Mouse (Mus musculus) MEL (cell line): Measurements from ENCODE around the gene Usp20. TPM values are rescaled to one million over a fixed set of nuclear protein-coding genes. Genes with fewer than 3 reads are reported as not detected.

Experiments
- DNase-seq: peaks from one replicate; pipeline ENCODE4 v3.0.0; 2011; ENCODE audit warnings: low read depth, low spot score
- H3K27ac ChIP-seq: 2 replicates; pipeline ENCODE4 v1.5.1; 2012; ENCODE audit warnings: low read depth, mild to moderate bottlenecking, control low read depth, low read length, moderate library complexity; ENCODE audit not compliant: control insufficient read depth
- H3K27me3 ChIP-seq, 2 experiments: fragments of 150-350 bp in 1 of 2; sonication (generic) in 1 of 2; 2 replicates each; pipeline ENCODE4 v1.6.1; 2012; ENCODE audit warnings: low read length in 2 of 2, mild to moderate bottlenecking in 2 of 2, improper control_type of control experiment in 1 of 2, moderate library complexity in 1 of 2; ENCODE audit not compliant: insufficient read depth in 2 of 2, control insufficient read depth in 1 of 2
- H3K36me3 ChIP-seq, 2 experiments: 2 replicates each; pipeline ENCODE4 v1.6.1; 2012 to 2014; ENCODE audit warnings: low read length in 2 of 2, improper control_type of control experiment in 1 of 2, inconsistent platforms in 1 of 2, mild to moderate bottlenecking in 1 of 2; ENCODE audit not compliant: insufficient read depth in 2 of 2, control insufficient read depth in 1 of 2
- H3K4me1 ChIP-seq, 2 experiments: fragments of 150-350 bp in 1 of 2; sonication (generic) in 1 of 2; 2 replicates each; pipeline ENCODE4 v1.6.1; 2012; ENCODE audit warnings: low read length in 2 of 2, improper control_type of control experiment in 1 of 2, mild to moderate bottlenecking in 1 of 2; ENCODE audit not compliant: insufficient read depth in 2 of 2, control insufficient read depth in 1 of 2
- H3K4me3 ChIP-seq, 2 experiments: fragments of 150-350 bp in 1 of 2; sonication (generic) in 1 of 2; 2 replicates each; pipeline ENCODE4 v1.5.1; 2012; ENCODE audit warnings: low read depth in 2 of 2, low read length in 2 of 2, mild to moderate bottlenecking in 2 of 2, moderate library complexity in 2 of 2, control low read depth in 1 of 2, improper control_type of control experiment in 1 of 2; ENCODE audit not compliant: control insufficient read depth in 1 of 2, insufficient read depth in 1 of 2
- H3K79me2 ChIP-seq: 2 replicates; pipeline ENCODE4 v1.6.1; 2012; ENCODE audit warnings: mild to moderate bottlenecking, low read length, moderate library complexity; ENCODE audit not compliant: control insufficient read depth, poor library complexity, insufficient read depth
- H3K9ac ChIP-seq: 2 replicates; pipeline ENCODE4 v1.6.1; 2012; ENCODE audit warnings: low read depth, mild to moderate bottlenecking, control low read depth, low read length, moderate library complexity; ENCODE audit not compliant: control insufficient read depth, poor library complexity, severe bottlenecking
- H3K9me3 ChIP-seq: fragments of 150-350 bp; sonication (generic); replicated peaks from 2 replicates; pipeline ENCODE4 v1.6.1; 2012; ENCODE audit warnings: mild to moderate bottlenecking, low read length, improper control_type of control experiment, moderate library complexity; ENCODE audit not compliant: insufficient read depth
- BHLHE40 ChIP-seq: IDR thresholded peaks from 2 replicates; pipeline ENCODE4 v1.6.1; 2012; ENCODE audit warnings: low read depth, mild to moderate bottlenecking, inconsistent platforms, low read length, improper control_type of control experiment, borderline replicate concordance
- CTCF ChIP-seq, 3 experiments: IDR thresholded peaks in 2 of 3; conservative IDR thresholded peaks in 1 of 3; 2 replicates each; pipeline ENCODE4 v1.5.1; 2011 to 2012; ENCODE audit warnings: low read length in 3 of 3, low read depth in 2 of 3, mild to moderate bottlenecking in 2 of 3, improper control_type of control experiment in 1 of 3, inconsistent platforms in 1 of 3, mixed read lengths in 1 of 3, moderate library complexity in 1 of 3; ENCODE audit not compliant: control insufficient read depth in 1 of 3, insufficient read depth in 1 of 3, poor library complexity in 1 of 3, severe bottlenecking in 1 of 3
- ELF1 ChIP-seq: IDR thresholded peaks from 2 replicates; pipeline ENCODE4 v1.6.1; 2014; ENCODE audit warnings: low read depth, mild to moderate bottlenecking, inconsistent platforms, low read length, improper control_type of control experiment, moderate library complexity
- GABPA ChIP-seq: IDR thresholded peaks from 2 replicates; pipeline ENCODE4 v1.6.1; 2012; ENCODE audit warnings: low read depth, mild to moderate bottlenecking, inconsistent platforms, low read length, improper control_type of control experiment, moderate library complexity
- MAFK ChIP-seq: IDR thresholded peaks from 2 replicates; pipeline ENCODE4 v1.6.1; 2011; ENCODE audit warnings: low read depth, mild to moderate bottlenecking, low read length, improper control_type of control experiment, borderline replicate concordance
- MEF2A ChIP-seq: IDR thresholded peaks from 2 replicates; pipeline ENCODE4 v1.6.1; 2014; ENCODE audit warnings: low read depth, mild to moderate bottlenecking, inconsistent platforms, low read length, improper control_type of control experiment; ENCODE audit not compliant: poor library complexity, insufficient replicate concordance, severe bottlenecking; ENCODE audit errors: extremely low read depth
- MYB ChIP-seq: IDR thresholded peaks from 2 replicates; pipeline ENCODE4 v1.6.1; 2011; ENCODE audit warnings: mild to moderate bottlenecking, low read depth, low read length, improper control_type of control experiment
- MYC ChIP-seq: IDR thresholded peaks from 2 replicates; pipeline ENCODE4 v1.6.1; 2011; ENCODE audit warnings: low read depth, mild to moderate bottlenecking, low read length, improper control_type of control experiment, moderate library complexity
- NELFE ChIP-seq: IDR thresholded peaks from 2 replicates; pipeline ENCODE4 v1.6.1; 2011; ENCODE audit warnings: low read depth, low read length, improper control_type of control experiment
- POLR2A ChIP-seq, 2 experiments: IDR thresholded peaks; 2 replicates each; pipeline ENCODE4 v1.6.1; 2011 to 2012; ENCODE audit warnings: low read length in 2 of 2, mild to moderate bottlenecking in 2 of 2, control low read depth in 1 of 2, improper control_type of control experiment in 1 of 2, low read depth in 1 of 2, moderate library complexity in 1 of 2; ENCODE audit not compliant: control insufficient read depth in 1 of 2, insufficient read depth in 1 of 2, poor library complexity in 1 of 2
- POLR2AphosphoS5 ChIP-seq: IDR thresholded peaks from 2 replicates; pipeline ENCODE4 v1.6.1; 2012; ENCODE audit warnings: low read depth, borderline replicate concordance, mild to moderate bottlenecking, inconsistent platforms, low read length, moderate library complexity, mixed read lengths
- TCF12 ChIP-seq: IDR thresholded peaks from 2 replicates; pipeline ENCODE4 v1.6.1; 2014; ENCODE audit warnings: low read depth, mild to moderate bottlenecking, inconsistent platforms, low read length, improper control_type of control experiment, moderate library complexity
- ZKSCAN1 ChIP-seq: IDR thresholded peaks from 2 replicates; pipeline ENCODE4 v1.6.1; 2012; ENCODE audit warnings: low read depth, mild to moderate bottlenecking, inconsistent platforms, low read length, improper control_type of control experiment, moderate library complexity
- ZMIZ1 ChIP-seq: IDR thresholded peaks from 2 replicates; pipeline ENCODE4 v1.6.1; 2012; ENCODE audit warnings: low read depth, mild to moderate bottlenecking, inconsistent platforms, low read length, improper control_type of control experiment, moderate library complexity
- polyA plus RNA-seq, 2 experiments: library from polyadenylated mRNA; stranded (reverse) in 1 of 2; unstranded in 1 of 2; fragments of >175 nt in 1 of 2; fragments of >200 nt in 1 of 2; gene quantifications; 2 replicates each; pipeline versions ENCODE4 v1.2.1 to v1.2.4; 2012; ENCODE audit warnings: low replicate concordance in 2 of 2, low read depth in 1 of 2; ENCODE audit not compliant: insufficient read length in 2 of 2, insufficient read depth in 1 of 2, missing spikeins in 1 of 2
- total RNA-seq: library from RNA; depleted of rRNA; stranded (reverse); fragments of 300-350 nt; gene quantifications from 2 replicates; pipeline ENCODE4 v1.2.3, GENCODE M21; 2012

Gene Usp20
- total and polyA plus RNA-seq, 3 experiments: 9.4 to 10.8 TPM; not detected in 1

DNA sequence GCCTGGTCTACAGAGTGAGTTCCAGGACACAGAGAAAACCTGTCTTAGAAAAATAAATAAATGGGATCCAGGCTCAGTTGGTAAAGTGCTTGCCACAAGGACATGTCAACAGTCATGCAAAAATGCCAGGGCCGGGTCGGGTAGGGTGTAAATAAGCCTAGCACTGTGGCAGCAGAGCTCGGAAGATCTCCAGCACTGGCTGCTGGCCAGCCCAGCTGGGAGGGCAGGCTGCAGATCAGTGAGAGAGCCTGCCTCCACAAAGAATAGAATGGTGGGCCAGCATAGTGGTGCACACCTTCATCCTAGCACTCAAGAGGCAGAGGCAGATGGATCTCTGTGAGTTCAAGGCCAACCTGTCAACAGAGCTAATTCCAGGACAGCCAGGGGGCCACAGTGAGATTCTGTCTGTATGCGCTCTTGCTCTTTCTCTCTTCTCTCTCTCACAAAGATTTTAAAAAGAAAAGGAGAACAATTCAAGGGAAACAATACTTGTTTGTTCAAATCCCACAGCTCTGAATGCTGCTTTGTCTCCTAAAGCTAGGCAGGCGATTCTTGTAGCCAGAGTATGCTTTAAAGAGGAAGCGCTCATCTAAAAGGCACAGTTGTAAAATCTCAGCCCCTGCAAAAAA is 75.6 kb downstream of the Usp20 start:
- H3K27ac ChIP-seq: no peak overlapping the region
- peaks cover 0 to 19% of the 10 kb centered on the region in 2 experiments; a peak in 3 of 4 replicates for H3K4me1 ChIP-seq
- no peak for TF ChIP-seq CTCF (IDR thresholded peaks at IDR 0.05 in 2 of 3, conservative IDR thresholded peaks at IDR 0.05 in 1 of 3; ENCODE audit: control insufficient read depth in 1 of 3, insufficient read depth in 1 of 3, low read depth in 2 of 3, low read length in 3 of 3, poor library complexity in 1 of 3, severe bottlenecking in 1 of 3)
- no peak overlapping the region for H3K9ac ChIP-seq
- H3K36me3 ChIP-seq: peaks cover 0 to 10% of the 10 kb centered on the region in 2 experiments; a peak in 2 of 4 replicates
- H3K79me2 ChIP-seq: no peaks in the 10 kb centered on the region; the same call in 1 of the 2 replicates
- no peaks in the 10 kb centered on the region for H3K9me3 ChIP-seq
- no peak for DNase-seq
- H3K27me3 ChIP-seq: no peaks in the 10 kb centered on the region
- no peak overlapping the region for H3K4me3 ChIP-seq

DNA sequence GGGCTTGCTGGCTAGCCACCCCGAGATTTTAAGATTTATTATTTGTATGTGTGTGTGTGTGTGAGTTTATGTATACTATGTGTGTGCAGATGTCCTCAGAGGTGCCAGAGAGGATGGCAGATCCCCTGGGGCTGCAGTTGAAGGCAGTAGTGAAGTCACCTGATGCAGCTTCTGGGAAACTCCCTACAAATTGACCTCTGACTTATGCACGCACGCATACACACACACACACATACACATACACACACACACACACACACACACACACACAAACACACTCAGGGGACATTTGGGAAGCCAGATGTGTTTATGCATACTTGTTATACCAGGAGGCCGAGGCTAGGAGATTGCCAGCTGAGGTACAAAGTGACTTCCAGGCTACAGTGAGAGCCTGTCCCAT is 76.4 kb downstream of the Usp20 start:
- peaks cover 0 to 15% of the 10 kb centered on the region in 2 experiments; a peak in 2 of 4 replicates for H3K36me3 ChIP-seq
- DNase-seq: no peak
- no peak overlapping the region for H3K27ac ChIP-seq
- TF ChIP-seq MAFK (no peak), GABPA (no peak), TCF12 (no peak), POLR2AphosphoS5 (no peak)
- peaks cover 0 to 24% of the 10 kb centered on the region in 2 experiments for H3K4me1 ChIP-seq
- H3K79me2 ChIP-seq: no peaks in the 10 kb centered on the region; the same call in 1 of the 2 replicates
- H3K9ac ChIP-seq: no peak overlapping the region
- no peaks in the 10 kb centered on the region for H3K27me3 ChIP-seq
- no peak overlapping the region for H3K4me3 ChIP-seq
- H3K9me3 ChIP-seq: no peaks in the 10 kb centered on the region

DNA sequence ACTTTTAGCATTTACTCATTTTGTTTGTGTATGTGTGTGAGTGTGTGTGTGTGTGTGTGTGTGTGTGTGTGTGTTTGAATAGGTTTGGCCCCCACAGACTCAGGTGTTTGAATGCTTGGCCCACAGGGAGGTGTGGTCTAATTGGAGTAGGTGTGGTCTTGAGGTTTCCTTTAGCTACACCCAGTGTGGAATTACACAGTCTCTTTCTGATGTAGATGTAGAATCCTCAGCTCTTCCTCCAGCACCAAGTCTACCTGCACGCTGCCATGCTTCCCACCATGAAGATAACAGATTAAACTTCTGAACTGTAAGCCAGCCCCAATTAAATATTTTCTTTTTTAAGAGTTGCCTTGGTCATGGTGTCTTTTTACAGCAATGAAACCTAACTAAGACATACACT is 78.2 kb downstream of the Usp20 start:
- Histone ChIP-seq H3K9ac (peak overlapping the region; percentile 73), H3K4me1 (peaks cover 0 to 24% of the 10 kb centered on the region in 2 experiments), H3K9me3 (no peaks in the 10 kb centered on the region)
- peak; percentile 39 for DNase-seq
- TF ChIP-seq NELFE: no peak
- TF ChIP-seq MYB: no peak
- TF ChIP-seq BHLHE40: no peak
- TF ChIP-seq MEF2A: no peak
- TF ChIP-seq POLR2A (IDR thresholded peaks at IDR 0.05; ENCODE audit: control insufficient read depth in 1 of 2, insufficient read depth in 1 of 2, low read depth in 1 of 2, low read length in 2 of 2, poor library complexity in 1 of 2): no peak
- TF ChIP-seq ELF1: no peak
- TF ChIP-seq ZMIZ1: no peak
- no peak for TF ChIP-seq ZKSCAN1
- TF ChIP-seq MAFK: no peak
- TF ChIP-seq MYC: no peak
- TF ChIP-seq, all 39 proteins: peak for 0
- Histone ChIP-seq H3K4me3 (peak overlapping the region; percentile 49 to 54), H3K27ac (peak overlapping the region; percentile 96), H3K36me3 (peaks cover 0 to 15% of the 10 kb centered on the region in 2 experiments; a peak in 2 of 4 replicates), H3K27me3 (no peaks in the 10 kb centered on the region), H3K79me2 (no peaks in the 10 kb centered on the region; the same call in 1 of the 2 replicates)
